Mouse (Mus musculus) B cell, adult 2 months (primary cell): Measurements from ENCODE around the gene Sart1.
A peak's percentile ranks its signal among the peaks of the same experiment; 100 is the strongest.

Experiments
- DNase-seq, 2 experiments: peaks; one replicate each; pipeline ENCODE4 v3.0.0; 2022

Gene Sart1

GRCm38 (mm10) chr19:5388588-5389242 is at the start of gene Sart1:
Gene Sart1, minus strand, starts transcription at chr19:5388703.
- DNase-seq = peak; percentile 93 to 94

GRCm38 (mm10) chr19:5433951-5434350 is 45.4 kb upstream of the Sart1 start:
- DNase-seq = no peak

GRCm38 (mm10) chr19:5432992-5433852 is 44.7 kb upstream of the Sart1 start:
- peak; percentile 55 to 56 for DNase-seq

GRCm38 (mm10) chr19:5431911-5432464 is 43.5 kb upstream of the Sart1 start:
- DNase-seq = peak in 1 of 2 experiments; percentile 26

- no peak for DNase-seq
Measured at GRCm38 (mm10) chr19:5430408-5430807, 41.9 kb upstream of the Sart1 start.

GRCm38 (mm10) chr19:5429806-5430205 is 41.3 kb upstream of the Sart1 start:
- DNase-seq = no peak

GRCm38 (mm10) chr19:5429219-5429618 is 40.7 kb upstream of the Sart1 start:
- DNase-seq = no peak

- DNase-seq = peak; percentile 31 to 46
Measured at GRCm38 (mm10) chr19:5428083-5428482, 39.6 kb upstream of the Sart1 start.

- DNase-seq = no peak
Measured at GRCm38 (mm10) chr19:5426640-5427290, 38.3 kb upstream of the Sart1 start.

- DNase-seq = peak in 1 of 2 experiments; percentile 4
Measured at GRCm38 (mm10) chr19:5425906-5426565, 37.5 kb upstream of the Sart1 start.

- peak; percentile 95 for DNase-seq
Measured at GRCm38 (mm10) chr19:5424782-5425741, 36.6 kb upstream of the Sart1 start, which contains the start of the genes Drap1 and AI837181. Gene Drap1, minus strand, starts transcription at chr19:5424979. Gene AI837181, plus strand, starts transcription at chr19:5425144.

- peak; percentile 68 to 72 for DNase-seq
Measured at GRCm38 (mm10) chr19:5424092-5424781, 35.7 kb upstream of the Sart1 start.

GRCm38 (mm10) chr19:5423561-5423960 is 35.1 kb upstream of the Sart1 start:
- no peak for DNase-seq

GRCm38 (mm10) chr19:5422895-5423443 is 34.5 kb upstream of the Sart1 start:
- no peak for DNase-seq

- DNase-seq = no peak
Measured at GRCm38 (mm10) chr19:5422267-5422666, 33.8 kb upstream of the Sart1 start.

GRCm38 (mm10) chr19:5421784-5422183 is 33.3 kb upstream of the Sart1 start:
- DNase-seq = no peak

- DNase-seq = no peak
Measured at GRCm38 (mm10) chr19:5420579-5420978, 32.1 kb upstream of the Sart1 start.

- DNase-seq = no peak
Measured at GRCm38 (mm10) chr19:5419630-5420029, 31.1 kb upstream of the Sart1 start.

- no peak for DNase-seq
Measured at GRCm38 (mm10) chr19:5418750-5419466, 30.4 kb upstream of the Sart1 start.

- DNase-seq = no peak
Measured at GRCm38 (mm10) chr19:5414534-5414957, 26.0 kb upstream of the Sart1 start.
